27 mouse cellular contexts compared by ENCODE assay signal in the genomic region with DNA sequence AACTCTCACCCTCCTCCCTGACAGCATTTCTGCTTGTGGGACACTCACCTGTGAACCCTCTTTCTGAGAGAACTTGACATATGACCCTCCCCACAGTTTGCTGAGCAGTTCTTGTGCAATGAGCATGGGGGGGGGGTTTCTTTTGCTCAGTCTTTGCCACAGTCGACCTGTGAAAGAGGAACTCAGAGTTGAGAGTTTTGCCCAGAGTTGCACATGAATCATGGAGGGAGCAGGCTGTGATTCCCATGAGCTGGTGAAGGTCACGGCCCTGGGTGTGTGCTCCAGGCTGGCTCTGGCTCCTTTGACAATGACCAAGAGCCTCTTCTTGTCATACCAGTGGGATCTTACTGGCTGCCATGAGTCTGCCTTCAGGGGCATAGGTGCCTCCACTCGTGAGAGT. TPM values are rescaled to one million over a fixed set of nuclear protein-coding genes. Genes with fewer than 3 reads are reported as not detected.
DNase-seq lines count a peak whose midpoint lies in the region; ATAC-seq lines count a peak whose summit lies in the region.
"Had no signal": no experiment of that assay in that cellular context is flagged by ENCODE, and none has a peak within 500 bp of the region (broad histone marks: within the 10 kb centered on the region; RNA-seq: fewer than 3 reads in every experiment).

No protein-coding gene starts in this region.

- ATAC-seq in megakaryocyte, adult 5-6 weeks (ENCODE audit: poor library complexity, severe bottlenecking) = peak; percentile 70
- ATAC-seq: forebrain, embryonic 15.5 days; hindbrain, postnatal 0 days; inflammation-experienced regulatory T-cells, adult 6 months; intestine, embryonic 16.5 days; Patski had no signal

- DNase-seq in adrenal gland, adult (ENCODE audit: inconsistent age in 2 of 2, low spot score in 1 of 2) = peak; percentile 73 to 83
- DNase-seq in adrenal gland, adult 18-20 months (ENCODE audit: low spot score in 2 of 2) = no peak
- peak; percentile 60 for DNase-seq in adrenal gland, postnatal 10 days
- peak; percentile 67 to 73 for DNase-seq in adrenal gland, postnatal 36 days
- no peak for DNase-seq in frontal cortex, adult 2 months (ENCODE audit: extremely low spot score in 1 of 2, low spot score in 1 of 2)
- DNase-seq in left cerebral cortex, adult 9 months (ENCODE audit: low spot score in 2 of 2) = no peak
- no peak for DNase-seq in kidney, postnatal 25 days
- DNase-seq: B cell, adult 2 months; cerebellum, adult 18-20 months; cerebellum, adult 9-10 months; cerebellum, postnatal 14 days; gastrocnemius, postnatal 10 days; gastrocnemius, postnatal 36 days; heart, adult 11 months; kidney, adult 18-20 months had no signal

RNA-seq across cellular contexts. Expression of a gene that starts 23.6 kb away (rescaled TPM):
- 1 to 10 TPM; 9.3 to 9.4 TPM for total RNA-seq in adrenal gland, adult 18-20 months (2021)
- 1 to 10 TPM; 7.9 to 8.0 TPM for total RNA-seq in adrenal gland, postnatal 10 days (2021)
- 1 to 10 TPM; 6.6 to 7.5 TPM for total RNA-seq in adrenal gland, postnatal 36 days (2021)
- 3.7 and 5.2 TPM in 2 replicates for total RNA-seq in megakaryocyte, adult 5-6 weeks (2015)
- 1.6 and 3.1 TPM in 2 replicates for total RNA-seq in megakaryocyte, adult 5-6 weeks (2017)
- polyA plus RNA-seq in frontal cortex, adult 2 months (2012; rRNA removed) = 0.22 and 0.29 TPM in 2 replicates
- polyA plus RNA-seq: G1E had no signal

RNA-seq across cellular contexts. Expression of a gene that starts 24.3 kb away (rescaled TPM):
- 1 to 10 TPM; 1.9 to 2.4 TPM for total RNA-seq in adrenal gland, adult 18-20 months (2021)
- 1 to 10 TPM; 1.3 to 2.1 TPM for total RNA-seq in adrenal gland, postnatal 10 days (2021)
- total RNA-seq in adrenal gland, postnatal 36 days (2021) = 1 to 10 TPM in 1 of 2 experiments, under 1 TPM in 1; 0.79 to 2.4 TPM
- total RNA-seq in megakaryocyte, adult 5-6 weeks (2015) = not detected in 2 replicates
- not detected in 2 replicates for total RNA-seq in megakaryocyte, adult 5-6 weeks (2017)
- 65.5 and 75.2 TPM in 2 replicates for polyA plus RNA-seq in frontal cortex, adult 2 months (2012; rRNA removed)
- total RNA-seq: CH12.LX; G1E; hematopoietic stem cell, adult 5-6 weeks had no signal
- polyA plus RNA-seq: G1E; inflammation-experienced regulatory T-cells, adult 6 months had no signal

RNA-seq across cellular contexts. Expression of a gene that starts 35.4 kb away (rescaled TPM):
- 10 to 100 TPM; 45.8 to 59.0 TPM for total RNA-seq in adrenal gland, adult 18-20 months (2021)
- 10 to 100 TPM; 66.0 to 69.7 TPM for total RNA-seq in adrenal gland, postnatal 10 days (2021)
- total RNA-seq in adrenal gland, postnatal 36 days (2021) = 10 to 100 TPM; 46.2 to 51.4 TPM
- 17.7 and 18.6 TPM in 2 replicates for total RNA-seq in megakaryocyte, adult 5-6 weeks (2015)
- total RNA-seq in megakaryocyte, adult 5-6 weeks (2017) = 14.2 and 19.8 TPM in 2 replicates
- polyA plus RNA-seq in frontal cortex, adult 2 months (2012; rRNA removed) = 86.2 and 96.6 TPM in 2 replicates

RNA-seq across cellular contexts. Expression of a gene that starts 39.8 kb away (rescaled TPM):
- total RNA-seq in adrenal gland, adult 18-20 months (2021) = under 1 TPM in 1 of 2 experiments, not detected in 1; 0.32 TPM
- 10 to 100 TPM in 1 of 2 experiments, 1 to 10 TPM in 1; 3.8 to 21.0 TPM for total RNA-seq in adrenal gland, postnatal 10 days (2021)
- total RNA-seq in adrenal gland, postnatal 36 days (2021) = not detected
- total RNA-seq in megakaryocyte, adult 5-6 weeks (2015) = not detected in 2 replicates
- not detected in 2 replicates for total RNA-seq in megakaryocyte, adult 5-6 weeks (2017)
- polyA plus RNA-seq in frontal cortex, adult 2 months (2012; rRNA removed) = not detected in 2 replicates
- total RNA-seq: G1E; heart, postnatal 25 days; hindbrain, postnatal 0 days had no signal
- polyA plus RNA-seq: forebrain, embryonic 12.5 days; forebrain, embryonic 15.5 days; G1E; hindbrain, embryonic 12.5 days; hindbrain, postnatal 0 days; inflammation-experienced regulatory T-cells, adult 6 months; Patski had no signal

Comparison
In these comparisons a context has a peak if more than half of its experiments do, and no peak if none do; other contexts are left out.
1. DNase-seq: peak in adrenal gland, adult (2 of 2), adrenal gland, postnatal 10 days (single experiment) and adrenal gland, postnatal 36 days (2 of 2); none in adrenal gland, adult 18-20 months (0 of 2), frontal cortex, adult 2 months (0 of 2), left cerebral cortex, adult 9 months (0 of 2) and kidney, postnatal 25 days (0 of 2).